Mouse (Mus musculus) embryo, embryonic 11 days (tissue): ENCODE measurements around the gene Vwa3b.

Source experiments
- DNase-seq: peaks from one replicate; pipeline ENCODE4 v3.0.0-alpha.2; 2015

Gene Vwa3b

DNA sequence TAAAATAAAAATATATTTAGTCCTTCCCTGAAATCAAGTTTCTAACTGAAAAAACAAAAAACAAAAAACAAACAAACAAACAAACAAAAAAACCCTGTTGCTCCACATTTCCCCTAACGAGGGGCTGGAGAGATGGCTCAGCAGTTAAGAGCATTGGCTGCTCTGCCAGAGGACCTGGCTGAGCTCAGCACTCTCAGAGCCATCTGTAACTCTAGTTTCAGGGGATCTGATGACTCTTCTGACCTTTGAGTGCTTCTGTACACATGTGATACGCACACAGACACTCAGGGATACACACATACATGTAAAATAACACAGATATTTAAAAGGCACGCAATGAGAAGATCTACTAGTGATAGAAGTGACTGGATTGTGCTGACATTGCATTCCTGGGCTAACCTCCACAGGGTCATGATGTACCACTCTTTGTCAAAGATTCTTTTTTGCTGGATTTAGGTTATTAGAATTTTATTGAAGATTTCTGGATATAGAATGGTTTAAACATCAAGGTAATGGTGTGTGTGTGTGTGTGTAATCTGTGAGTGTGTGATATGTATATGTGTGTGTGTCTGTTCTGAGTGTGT is 14.7 kb upstream of the Vwa3b start:
- no peak for DNase-seq

DNA sequence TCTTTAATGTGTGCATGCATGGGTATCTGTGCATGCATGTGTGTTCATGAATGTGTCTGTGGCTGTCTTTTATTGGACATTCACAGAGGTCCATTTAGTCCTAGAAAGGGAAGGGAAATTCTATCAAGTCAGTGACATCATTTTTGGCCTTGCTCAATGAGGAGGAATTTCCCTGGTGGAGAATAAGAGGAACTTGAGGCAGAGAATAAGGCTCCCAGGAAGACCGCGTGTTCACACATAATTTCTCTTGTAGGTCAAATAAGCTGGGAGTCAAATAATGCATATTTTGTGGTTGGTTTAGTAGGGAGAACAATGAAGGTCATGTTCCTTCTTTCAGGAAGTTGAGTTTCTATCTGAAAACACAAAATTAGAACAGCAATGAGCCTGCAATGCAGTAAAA is 13.4 kb upstream of the Vwa3b start:
- DNase-seq: no peak

DNA sequence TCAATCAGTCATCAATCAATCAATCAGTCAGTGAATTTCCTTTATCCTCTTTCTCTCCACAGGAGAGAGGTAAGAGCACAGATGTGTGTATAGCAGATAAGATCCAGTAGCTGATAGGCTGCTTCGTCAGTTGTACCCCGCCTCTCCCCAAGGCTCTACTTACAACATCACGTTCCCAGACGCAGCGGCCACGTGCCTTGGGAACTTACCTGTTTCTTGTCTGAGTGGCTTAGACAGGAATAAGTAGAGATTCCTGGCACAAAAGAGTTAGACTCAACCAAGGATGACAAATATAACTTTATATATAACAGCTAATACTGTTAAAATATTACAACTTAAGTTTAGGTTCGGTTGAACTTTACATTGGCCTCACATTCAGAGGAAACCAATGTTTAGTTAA is 12.7 kb upstream of the Vwa3b start:
- no peak for DNase-seq

DNA sequence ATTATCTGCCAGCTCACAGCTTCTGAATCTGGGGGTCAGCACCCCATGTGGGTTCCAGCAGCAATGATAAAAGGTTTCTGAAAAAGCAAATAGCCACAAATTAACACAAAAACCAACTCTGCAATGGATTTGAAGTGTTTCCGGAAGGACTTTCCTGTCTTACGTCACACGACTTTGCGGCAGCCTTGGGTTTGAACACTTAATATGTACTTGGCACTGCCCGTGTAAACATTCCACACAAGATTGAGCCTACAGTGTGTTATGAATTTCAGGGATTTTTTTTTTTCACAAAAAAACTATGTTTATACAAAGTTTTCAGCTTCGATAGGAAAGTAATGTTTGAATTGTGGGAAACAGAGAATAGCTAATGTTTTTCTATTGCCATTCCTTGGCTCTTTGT is 7.4 kb upstream of the Vwa3b start:
- no peak for DNase-seq

DNA sequence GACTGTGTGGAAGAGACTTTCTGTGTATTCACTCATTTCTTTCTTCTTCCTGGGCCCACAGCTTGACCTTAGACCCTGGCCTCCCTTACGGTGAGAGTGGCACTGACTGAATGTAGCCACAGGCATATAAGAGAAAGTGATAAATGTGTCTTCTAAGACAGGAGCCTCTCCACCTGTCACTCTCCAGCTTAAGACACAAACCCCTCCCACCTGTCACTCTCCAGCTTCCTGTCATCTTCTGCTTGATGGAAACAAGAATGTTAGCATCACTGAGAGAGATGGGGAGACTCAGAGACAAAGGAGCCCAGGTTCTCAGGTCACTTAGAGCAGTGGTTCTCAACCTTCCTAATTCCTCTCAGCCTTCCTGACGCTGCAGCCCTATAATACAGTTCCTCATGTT is 3.7 kb upstream of the Vwa3b start:
- DNase-seq: no peak

DNA sequence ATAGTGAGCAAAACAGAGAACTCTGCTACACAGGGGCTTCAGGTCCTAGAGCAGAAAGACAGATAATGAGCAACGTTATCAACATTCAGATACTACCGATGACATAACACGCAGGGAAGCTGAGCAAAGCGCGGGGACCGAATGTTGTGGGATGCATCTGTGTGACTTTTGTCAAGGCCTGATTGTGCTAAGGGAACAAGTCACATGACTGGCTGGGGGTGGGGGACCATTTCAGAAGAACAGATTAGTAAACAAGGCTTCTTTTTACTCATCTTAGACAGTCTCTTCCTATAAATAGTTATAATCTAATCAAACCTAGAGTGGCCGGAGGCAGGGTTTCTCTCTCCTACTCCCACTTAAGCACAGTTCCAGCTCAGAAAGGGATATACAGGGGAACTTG is 1.7 kb upstream of the Vwa3b start:
- DNase-seq: no peak

DNA sequence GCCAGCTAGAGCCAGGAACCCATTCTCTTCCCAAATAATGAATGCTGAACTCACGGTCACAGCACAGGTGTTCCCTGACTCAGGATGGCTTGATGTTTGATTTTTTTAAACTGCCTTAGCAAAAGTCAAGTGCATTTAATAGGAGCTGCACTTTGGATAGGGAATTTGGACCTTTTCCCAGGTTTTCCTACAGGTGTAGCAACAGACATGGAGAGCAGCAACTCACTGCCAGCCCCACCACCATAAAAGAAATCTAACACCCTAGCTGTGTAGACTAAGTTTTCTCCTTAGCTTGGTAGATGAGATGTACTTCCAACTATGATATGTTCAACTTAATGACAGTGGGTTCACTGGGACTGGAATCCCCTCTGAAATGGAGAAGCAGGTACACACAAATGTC is 1.0 kb upstream of the Vwa3b start:
- DNase-seq: no peak

DNA sequence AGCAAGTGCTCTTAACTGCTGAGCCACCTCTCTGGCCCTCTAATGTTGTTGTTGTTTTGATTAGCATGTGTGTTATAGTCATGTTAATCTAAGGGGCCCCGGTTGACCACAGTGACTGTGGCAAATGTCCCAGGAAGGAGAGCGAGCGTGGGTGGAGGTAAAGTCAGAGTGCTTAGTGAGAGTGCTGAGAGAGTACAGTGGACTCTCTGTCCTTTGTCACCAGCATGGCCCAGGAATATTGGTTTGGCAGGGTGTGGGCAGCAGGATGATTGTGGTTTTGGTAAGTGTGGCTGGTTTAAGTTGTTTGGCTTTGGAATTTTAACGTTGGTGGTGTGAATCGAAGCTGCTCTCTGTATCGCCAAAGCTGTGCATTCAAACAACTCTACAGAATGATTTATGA is 470 bp downstream of the Vwa3b start:
- no peak for DNase-seq

DNA sequence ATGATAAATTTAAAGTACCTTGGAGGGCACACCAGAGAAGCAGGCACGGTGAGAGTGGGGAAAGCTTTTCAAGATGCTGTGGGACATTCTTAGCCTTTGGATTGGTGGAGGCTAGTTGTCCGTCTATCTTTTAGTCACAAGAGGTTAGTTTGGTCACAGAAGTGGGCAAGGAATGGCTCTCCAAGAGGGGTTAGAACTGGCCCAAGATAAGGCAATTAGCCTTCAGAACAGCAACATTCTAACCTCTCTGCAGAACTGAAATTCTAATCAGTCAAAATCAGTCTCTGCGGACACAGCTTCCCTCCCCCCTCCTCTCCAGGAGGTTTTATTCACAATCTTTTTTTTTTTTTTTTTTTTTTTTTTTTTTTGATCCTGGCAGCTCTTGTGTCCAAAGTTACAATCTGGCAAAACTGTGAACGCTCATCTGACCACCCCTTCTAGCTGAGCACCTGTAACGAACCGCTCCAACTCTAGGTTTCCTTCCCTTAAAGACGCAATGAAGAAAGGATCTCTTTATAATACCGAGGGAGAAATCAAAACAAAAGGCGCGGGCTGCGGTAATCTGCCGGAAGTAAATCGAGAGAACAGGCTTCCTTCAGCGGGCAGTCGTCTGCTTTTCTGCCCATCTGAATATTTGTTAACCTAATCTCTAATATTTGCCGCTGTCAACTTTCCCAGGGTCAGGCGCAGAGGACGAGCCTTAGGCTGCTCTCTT is 2.2 kb downstream of the Vwa3b start:
- no peak for DNase-seq

DNA sequence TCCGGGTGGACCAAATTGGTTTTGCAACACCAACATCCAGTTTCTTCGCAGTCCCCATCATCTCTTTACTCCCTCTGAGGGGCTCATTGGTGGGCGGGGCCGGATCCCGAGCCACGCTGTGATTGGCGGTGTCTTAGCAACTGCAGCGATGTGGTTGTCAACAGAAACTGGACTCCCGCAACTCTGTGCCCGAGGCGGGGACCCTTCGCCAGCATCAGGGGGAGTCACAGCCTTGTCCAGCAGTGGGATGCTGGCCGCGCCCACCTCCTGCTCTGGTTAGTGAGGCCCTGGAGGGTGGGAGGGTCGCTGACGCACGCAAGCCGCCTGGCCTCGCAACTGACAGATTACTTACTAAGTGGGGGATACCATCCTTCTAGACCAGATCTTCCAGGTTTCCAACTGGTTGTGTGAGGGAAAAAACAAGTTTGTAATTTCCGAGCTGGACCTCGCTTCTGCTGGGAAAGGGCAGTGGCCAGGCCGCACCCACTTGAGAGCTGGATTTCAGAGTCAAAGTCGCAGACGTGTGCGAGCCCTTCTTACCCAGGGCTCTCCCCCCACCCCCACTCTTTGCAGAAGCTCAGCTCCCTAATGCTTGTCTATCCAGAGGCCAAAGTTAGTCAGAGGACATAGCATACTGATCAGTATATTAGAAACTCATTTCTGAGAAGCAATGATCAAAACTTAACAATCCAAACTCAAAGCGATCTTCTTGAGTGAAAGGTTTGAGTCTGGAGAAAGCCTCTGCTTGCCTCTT is 2.9 kb downstream of the Vwa3b start:
- DNase-seq: peak; percentile 93

DNA sequence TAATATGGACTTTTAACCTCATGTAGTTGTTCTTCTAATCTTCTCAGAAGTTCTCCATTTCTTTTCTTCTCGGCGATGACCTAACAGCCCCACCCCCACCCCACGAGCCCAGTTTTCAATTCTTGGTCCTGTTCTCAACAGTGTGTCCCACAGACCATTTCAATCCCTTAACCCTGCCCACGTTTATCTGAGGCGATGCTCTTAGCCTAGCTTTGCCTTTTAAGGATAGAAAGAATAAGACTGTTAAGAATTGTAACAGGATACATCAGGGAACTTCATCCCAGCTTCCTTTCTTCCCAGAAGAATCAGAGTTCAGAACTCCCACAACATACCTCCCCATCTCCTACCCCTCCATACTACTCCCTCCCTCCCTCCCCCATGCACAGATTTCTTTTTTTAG is 3.5 kb downstream of the Vwa3b start:
- no peak for DNase-seq

DNA sequence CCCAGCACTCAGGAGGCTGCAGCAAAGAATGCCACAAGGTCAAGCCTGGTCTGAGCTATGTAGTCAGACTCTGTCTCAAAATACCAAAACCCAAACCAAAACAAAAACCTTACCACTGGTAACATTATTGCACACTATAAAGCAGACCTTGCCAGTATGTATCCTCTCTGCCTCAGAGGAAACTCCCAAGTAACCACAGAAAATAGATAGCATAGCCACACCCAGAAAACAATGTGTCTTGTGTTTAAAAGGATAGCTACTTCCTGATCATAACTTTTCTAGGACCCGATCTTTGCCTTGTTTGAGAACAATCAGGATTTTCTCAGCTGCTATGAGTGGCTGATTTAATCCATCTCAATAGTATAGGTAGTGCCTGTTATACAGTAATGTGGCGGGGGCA is 4.3 kb downstream of the Vwa3b start:
- no peak for DNase-seq

DNA sequence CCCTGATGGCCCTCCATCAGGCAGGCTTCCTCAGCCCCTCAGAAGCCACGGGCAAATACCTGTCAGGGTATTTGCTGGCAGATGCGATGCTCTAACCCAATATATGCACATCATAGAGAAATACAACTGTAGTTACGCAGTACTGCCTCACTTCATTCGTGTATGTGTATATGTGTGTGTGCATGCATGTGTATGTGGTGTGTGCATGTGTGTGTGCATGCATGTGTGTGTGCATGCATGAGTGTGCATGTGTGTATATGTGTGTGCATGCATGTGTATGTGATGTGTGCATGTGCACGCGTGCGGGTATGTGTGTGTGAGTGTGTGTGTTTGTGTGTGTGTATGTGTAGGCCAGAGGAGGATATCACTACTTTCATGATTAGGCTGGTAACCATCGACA is 9.5 kb downstream of the Vwa3b start:
- DNase-seq: no peak

DNA sequence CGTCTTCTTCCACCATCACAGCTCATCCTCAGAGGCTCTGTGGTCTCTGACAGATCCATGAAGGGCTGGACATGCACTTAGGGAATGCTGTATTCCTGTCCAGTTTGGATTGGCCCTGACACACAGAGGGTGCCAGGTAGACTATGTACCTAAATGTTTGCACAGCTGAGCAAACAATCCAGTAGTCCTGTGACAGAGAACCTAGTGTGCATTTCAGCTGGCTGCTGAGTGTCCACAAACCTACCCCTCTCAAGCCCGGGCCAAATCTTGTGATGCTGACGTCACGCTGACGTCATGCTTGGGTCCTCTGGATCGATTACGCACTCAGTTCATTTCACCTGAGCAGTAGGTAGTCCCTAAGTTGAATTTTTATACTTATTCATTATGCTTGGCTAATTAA is 14.7 kb downstream of the Vwa3b start:
- no peak for DNase-seq

DNA sequence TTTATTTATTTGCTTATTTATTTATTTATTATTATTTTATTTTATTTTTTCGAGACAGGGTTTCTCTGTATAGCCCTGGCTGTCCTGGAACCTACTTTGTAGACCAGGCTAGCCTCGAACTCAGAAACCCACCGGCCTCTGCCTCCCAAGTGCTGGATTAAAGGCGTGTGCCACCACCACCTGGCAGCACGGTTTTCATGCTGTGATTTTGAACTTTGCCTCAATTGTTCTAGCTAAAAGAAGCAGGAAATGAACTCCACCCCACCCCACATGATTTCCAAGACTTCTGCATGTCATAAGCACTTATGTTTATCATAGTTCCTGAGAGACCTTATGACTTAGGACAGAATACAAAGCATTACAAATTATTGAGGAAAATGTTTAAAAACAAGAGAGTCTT is 15.5 kb downstream of the Vwa3b start:
- no peak for DNase-seq

DNA sequence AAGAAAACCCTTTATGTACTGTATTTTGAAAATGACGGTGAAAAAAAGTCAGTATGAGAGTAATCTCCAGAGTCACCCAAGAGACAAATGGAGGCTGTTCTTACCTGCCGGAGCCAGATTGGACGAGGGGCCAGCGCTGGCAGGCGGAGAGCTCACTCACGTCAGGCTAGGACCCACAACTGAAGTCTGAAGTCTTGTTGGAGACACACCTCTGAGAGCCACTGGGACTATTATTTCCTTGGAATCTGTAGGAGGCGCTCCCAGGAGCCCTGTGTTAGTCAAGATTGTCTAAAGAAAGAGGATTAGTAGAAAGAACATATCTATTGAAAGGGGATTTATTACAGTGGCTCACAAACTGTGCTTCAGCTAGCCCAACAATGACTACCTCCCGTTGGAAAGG is 16.4 kb downstream of the Vwa3b start:
- no peak for DNase-seq

DNA sequence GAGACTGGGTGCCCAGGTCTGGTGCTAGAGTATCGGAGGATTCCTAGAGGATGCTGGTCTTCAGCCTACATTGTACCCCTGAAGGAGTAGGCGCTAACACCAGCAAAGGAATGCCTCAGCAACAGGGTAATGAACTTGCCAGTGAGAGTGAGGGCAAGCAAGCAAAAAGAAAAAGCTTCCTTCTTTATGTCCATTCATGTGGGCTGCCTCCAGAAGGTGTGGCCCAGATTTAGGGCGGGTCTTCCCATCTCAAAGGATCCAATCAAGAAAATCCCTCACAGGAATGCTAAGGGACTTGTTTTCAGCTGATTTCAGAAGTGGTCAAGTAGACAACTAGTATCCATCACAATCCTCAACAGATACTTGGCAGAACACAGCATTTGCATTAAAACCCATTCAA is 16.8 kb downstream of the Vwa3b start:
- DNase-seq: no peak

DNA sequence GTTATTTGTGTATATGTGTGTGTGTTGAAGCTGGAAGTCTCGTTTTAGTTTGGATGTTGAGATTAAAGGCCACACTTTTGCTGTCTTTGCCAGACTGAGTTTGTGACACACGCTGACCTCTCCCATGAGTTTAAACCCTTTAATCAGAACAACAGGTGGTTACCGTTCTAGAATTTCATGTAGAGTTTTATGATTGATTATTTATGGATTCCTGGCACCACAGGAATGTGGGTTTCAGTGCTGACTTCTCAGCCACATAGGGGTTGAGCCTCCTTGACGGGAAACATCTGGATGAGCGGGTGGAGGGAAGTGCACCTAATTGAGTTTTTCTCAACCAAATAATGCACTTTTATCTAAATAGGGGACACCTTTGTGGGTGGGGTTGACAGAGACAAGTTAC is 19.1 kb downstream of the Vwa3b start:
- peak; percentile 41 for DNase-seq

DNA sequence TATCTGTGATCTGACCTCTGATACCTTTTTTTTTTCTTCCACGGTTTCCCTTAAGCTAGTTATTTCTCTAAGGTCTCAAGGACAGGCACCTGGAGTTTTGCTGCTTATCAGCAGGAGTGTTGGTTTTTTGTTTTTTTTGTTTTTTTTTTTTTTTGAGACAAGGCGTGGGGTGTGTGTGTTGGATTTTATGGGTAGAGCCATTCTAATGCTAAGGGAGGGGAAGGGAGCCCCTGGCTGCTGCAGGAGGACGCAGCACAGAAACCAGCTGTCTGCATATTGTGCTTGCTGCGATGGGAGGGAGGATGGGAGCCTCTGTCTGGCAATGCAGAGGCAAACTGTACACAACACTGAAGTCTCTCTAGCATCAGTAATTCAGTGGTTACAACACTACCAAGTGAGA is 22.8 kb downstream of the Vwa3b start:
- no peak for DNase-seq

DNA sequence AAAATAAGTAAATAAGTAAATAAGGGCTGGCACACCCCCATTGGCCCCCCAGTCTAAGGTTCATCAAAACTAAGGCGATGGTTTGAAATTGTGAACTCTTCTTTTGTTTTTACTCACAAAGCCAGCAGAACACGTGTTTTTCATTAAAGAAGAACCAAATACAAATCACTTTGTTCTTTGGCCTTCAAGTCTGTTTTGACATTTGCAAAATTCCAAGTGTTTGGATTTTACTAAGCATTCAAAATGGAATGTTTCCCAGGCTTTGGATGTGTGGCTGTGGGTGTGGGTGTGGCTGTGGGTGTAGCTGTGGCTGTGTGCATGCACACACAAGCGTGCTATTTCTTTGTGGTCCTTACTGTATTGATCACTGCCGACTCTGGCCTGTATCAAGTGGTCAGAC is 27.3 kb downstream of the Vwa3b start:
- DNase-seq: peak; percentile 15

DNA sequence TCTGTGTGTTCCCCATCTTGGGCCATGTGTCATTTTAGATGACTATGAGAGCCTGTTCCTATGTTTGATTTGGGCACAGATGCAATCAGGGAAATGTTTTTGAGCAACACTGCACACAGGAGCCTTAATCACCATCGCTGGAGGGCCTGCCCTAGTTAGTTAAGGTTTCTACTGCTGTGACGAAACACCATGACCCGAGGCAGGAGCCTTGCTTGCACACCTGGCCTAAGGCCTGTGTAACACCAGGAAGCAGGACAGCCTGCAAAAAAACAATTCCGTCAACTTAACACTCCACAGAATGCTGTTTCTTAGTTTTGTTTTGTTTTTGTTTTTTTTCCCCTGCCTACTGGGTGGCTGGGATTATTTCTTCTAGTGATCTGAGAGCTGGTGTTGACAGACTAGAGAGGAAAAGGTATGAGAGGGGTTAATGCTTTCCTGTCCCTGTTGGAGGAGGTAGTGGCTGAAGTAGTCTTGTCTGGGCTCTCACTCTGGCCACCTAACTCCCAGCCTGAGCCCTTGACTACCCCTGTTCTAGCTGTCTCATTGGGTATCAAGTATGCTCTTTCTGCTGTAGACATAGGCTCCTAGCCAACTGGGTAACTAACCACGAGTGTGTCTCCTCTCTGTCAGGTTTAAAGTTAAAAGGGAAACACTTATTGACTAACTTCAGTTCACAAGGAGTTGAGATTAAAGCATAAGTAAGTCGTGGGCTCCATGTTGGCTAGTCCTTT is 30.6 kb downstream of the Vwa3b start:
- no peak for DNase-seq

DNA sequence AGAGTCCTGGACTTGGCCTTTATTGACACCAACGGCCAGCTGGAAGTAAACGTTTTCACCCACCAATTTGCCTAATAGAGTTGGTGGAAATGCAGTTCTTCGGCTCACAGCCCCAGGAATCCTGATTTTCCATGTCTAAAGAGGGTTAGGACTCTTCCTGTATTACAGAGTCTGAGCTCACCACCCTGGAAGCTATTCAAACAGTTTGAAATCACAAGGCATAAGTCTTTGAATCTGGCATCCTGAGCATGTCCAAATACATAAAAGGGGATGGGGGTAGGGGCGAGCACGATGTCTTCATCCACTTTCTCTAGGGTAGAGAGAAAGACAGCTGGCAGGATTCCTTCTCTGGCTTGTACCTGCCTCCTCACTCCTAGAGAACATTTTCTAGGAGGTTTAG is 34.5 kb downstream of the Vwa3b start:
- DNase-seq: no peak

DNA sequence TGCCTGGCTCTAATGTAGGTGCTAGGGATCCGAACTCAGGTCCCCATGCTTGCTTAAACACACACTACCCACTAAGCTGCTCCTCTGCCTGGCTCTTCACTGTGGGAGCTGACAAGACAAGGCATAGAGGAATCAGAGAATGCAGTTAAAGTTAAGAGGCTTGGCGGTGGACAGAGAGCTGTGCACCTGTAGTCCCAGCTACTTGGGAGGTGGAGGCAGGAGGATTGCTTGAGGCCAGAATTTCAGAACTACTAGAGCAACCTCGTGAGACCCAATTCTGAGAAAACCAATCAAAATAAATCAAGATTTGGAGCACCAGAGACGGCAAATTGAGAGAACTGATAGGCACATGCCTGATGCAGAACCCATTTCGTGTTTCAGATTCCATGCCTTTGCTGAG is 36.7 kb downstream of the Vwa3b start:
- no peak for DNase-seq

DNA sequence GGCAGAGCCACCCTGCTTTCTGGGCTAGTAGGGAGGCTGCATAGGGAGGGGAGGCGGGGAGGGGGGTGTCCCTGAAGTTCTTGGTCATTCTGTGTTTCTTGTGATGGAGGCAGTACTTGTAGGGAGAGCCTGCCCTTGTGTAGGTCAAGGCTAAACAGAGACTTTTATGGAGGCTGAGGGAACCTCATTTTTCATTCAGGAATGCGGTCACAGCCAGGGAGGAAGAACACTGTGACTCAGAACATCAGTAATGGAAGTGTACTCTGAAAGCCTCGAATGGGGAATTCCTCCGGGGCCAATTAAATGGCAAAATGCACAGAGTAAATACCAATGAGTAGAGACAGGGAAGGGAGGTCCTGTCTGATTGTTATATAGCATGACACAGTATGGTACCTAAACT is 37.4 kb downstream of the Vwa3b start:
- DNase-seq: no peak
